Comparison of ENCODE assay signal across 8 mouse cellular contexts in the genomic region with DNA sequence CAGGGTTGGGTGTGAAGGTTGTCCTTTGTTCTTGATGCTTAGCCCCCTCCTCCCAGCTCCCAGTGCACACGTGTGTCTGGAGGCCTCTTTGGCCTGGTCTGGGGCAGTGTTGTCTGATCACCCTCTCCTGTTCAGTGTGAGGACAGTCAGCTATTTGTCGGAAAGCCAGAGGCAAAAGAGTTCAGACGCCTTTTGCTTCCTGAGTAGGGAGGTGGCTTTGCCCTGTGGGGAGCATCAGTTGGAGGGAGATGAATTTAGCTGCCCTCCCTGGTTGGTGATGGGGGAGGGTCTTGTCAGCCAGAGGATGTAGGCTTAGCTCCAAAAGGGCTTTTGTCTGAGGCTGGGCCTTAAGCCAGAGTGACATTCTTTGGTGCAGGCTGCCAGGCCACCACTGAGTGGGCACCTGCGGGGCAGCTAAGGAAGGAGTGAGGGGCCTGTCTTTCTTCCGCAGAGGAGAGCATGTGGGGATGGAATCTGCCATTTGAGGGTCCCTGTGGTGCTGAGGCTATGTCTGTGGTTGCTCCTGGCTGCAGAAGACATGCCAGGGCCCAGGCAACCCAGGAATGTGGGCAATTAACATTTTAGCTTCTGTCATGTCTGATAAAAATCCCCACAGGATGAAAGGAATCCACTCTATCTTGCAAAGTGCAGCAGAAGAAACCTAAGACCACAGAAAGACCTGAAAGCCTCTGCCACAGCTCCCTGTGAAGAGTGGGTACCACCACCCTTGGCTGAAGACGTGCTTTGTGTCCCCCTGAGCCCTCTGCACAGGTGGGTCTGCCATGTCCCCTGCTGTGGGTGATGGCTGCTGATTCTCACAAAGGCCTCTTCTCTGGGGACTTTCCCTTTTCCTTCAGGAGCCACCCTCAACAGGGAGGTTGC.
DNase-seq lines count a peak whose midpoint lies in the region; ATAC-seq and TF ChIP-seq lines count a peak whose summit lies in the region.
"Had no signal": no experiment of that assay in that cellular context is flagged by ENCODE, and none has a peak within 500 bp of the region (broad histone marks: within the 10 kb centered on the region; RNA-seq: fewer than 3 reads in every experiment).

No protein-coding gene starts in this region.

- H3K36me3 ChIP-seq in E14TG2a.4 (ENCODE audit: insufficient read depth, low read length), result no peaks in the 10 kb centered on the region
- no peaks in the 10 kb centered on the region for H3K36me3 ChIP-seq in embryonic facial prominence, embryonic 15.5 days
- H3K36me3 ChIP-seq in limb, embryonic 14.5 days (ENCODE audit: control insufficient read depth, insufficient read depth, low read length), result no peaks in the 10 kb centered on the region
- no peaks in the 10 kb centered on the region for H3K36me3 ChIP-seq in liver, postnatal 0 days (replicated peaks; ENCODE audit: insufficient read depth, low read length)

- TF ChIP-seq EP300 in liver, postnatal 0 days (IDR thresholded peaks at IDR 0.05; ENCODE audit: low read depth), result no peak

- H3K4me2 ChIP-seq in embryonic facial prominence, embryonic 15.5 days (replicated peaks), result no peak overlapping the region
- H3K4me2 ChIP-seq in limb, embryonic 14.5 days (replicated peaks; ENCODE audit: low read depth, low read length, severe bottlenecking), result no peak overlapping the region
- H3K4me2 ChIP-seq in liver, postnatal 0 days (ENCODE audit: low read depth, low read length), result no peak overlapping the region

- H3K27ac ChIP-seq in embryonic facial prominence, embryonic 15.5 days (replicated peaks), result 0 out of 2 replicates have a peak overlapping the region, but pooled peaks have one; percentile 17
- no peak overlapping the region for H3K27ac ChIP-seq in limb, embryonic 14.5 days (replicated peaks; ENCODE audit: low read depth, low read length)
- H3K27ac ChIP-seq in liver, postnatal 0 days (ENCODE audit: low read depth), result no peak overlapping the region

- peaks cover 31% of the 10 kb centered on the region for H3K27me3 ChIP-seq in E14TG2a.4 (ENCODE audit: insufficient read depth, low read length)
- H3K27me3 ChIP-seq in embryonic facial prominence, embryonic 15.5 days, result no peaks in the 10 kb centered on the region
- no peaks in the 10 kb centered on the region for H3K27me3 ChIP-seq in limb, embryonic 14.5 days (ENCODE audit: control insufficient read depth, insufficient read depth, low read length)
- no peaks in the 10 kb centered on the region for H3K27me3 ChIP-seq in liver, postnatal 0 days (ENCODE audit: insufficient read depth, low read length)

- peaks cover 35% of the 10 kb centered on the region for H3K4me1 ChIP-seq in E14TG2a.4 (replicated peaks; ENCODE audit: low read depth, low read length)
- H3K4me1 ChIP-seq in embryonic facial prominence, embryonic 15.5 days, result peaks cover 18% of the 10 kb centered on the region
- H3K4me1 ChIP-seq in limb, embryonic 14.5 days (ENCODE audit: control insufficient read depth, insufficient read depth, low read length), result peaks cover 8% of the 10 kb centered on the region
- H3K4me1 ChIP-seq in liver, postnatal 0 days (ENCODE audit: insufficient read depth), result no peaks in the 10 kb centered on the region

- intact Hi-C loops in left cerebral cortex, postnatal 36 days (cut with DNase I), result no loop called here

- H3K4me3 ChIP-seq in E14TG2a.4 (replicated peaks; ENCODE audit: low read length), result 0 out of 2 replicates have a peak overlapping the region, but pooled peaks have one; percentile 20
- H3K4me3 ChIP-seq in embryonic facial prominence, embryonic 15.5 days (replicated peaks), result no peak overlapping the region
- no peak overlapping the region for H3K4me3 ChIP-seq in limb, embryonic 14.5 days (replicated peaks; ENCODE audit: low read length)
- no peak overlapping the region for H3K4me3 ChIP-seq in liver, postnatal 0 days (ENCODE audit: low read depth, low read length)

- no peak for TF ChIP-seq POLR2A in limb, embryonic 14.5 days (IDR thresholded peaks at IDR 0.05; ENCODE audit: borderline replicate concordance, extremely low read depth, insufficient read depth, insufficient read length)

- peak; percentile 15 for DNase-seq in NIH3T3 (ENCODE audit: low read depth)
- DNase-seq in limb, embryonic 14.5 days (ENCODE audit: low spot score), result peak; percentile 15
- DNase-seq in liver, postnatal 0 days, result no peak
- DNase-seq in kidney, adult 8-10 months, result no peak
- DNase-seq in left cerebral cortex, postnatal 36 days (ENCODE audit: low spot score in 2 of 2), result no peak
- DNase-seq: layer of hippocampus, adult 9-11 months had no signal

- WGBS in embryonic facial prominence, embryonic 15.5 days, result 20% methylated on average over 6 of the region's 6 CpGs
- WGBS in limb, embryonic 14.5 days, result 24% methylated on average over 6 of the region's 6 CpGs
- WGBS in liver, postnatal 0 days (ENCODE audit: insufficient replicate concordance), result 59% methylated on average over 6 of the region's 6 CpGs

- no peaks in the 10 kb centered on the region for H3K9me3 ChIP-seq in E14TG2a.4 (ENCODE audit: low read length)
- H3K9me3 ChIP-seq in embryonic facial prominence, embryonic 15.5 days (replicated peaks), result no peaks in the 10 kb centered on the region
- H3K9me3 ChIP-seq in limb, embryonic 14.5 days (ENCODE audit: control insufficient read depth, low read length), result no peaks in the 10 kb centered on the region
- no peaks in the 10 kb centered on the region for H3K9me3 ChIP-seq in liver, postnatal 0 days (ENCODE audit: low read length)

- no peak for TF ChIP-seq CTCF in E14TG2a.4 (conservative IDR thresholded peaks at IDR 0.05; ENCODE audit: low read length)
- TF ChIP-seq CTCF in liver, postnatal 0 days (IDR thresholded peaks at IDR 0.05; ENCODE audit: low read depth), result no peak

- peak; percentile 63 for ATAC-seq in embryonic facial prominence, embryonic 15.5 days (ENCODE audit: insufficient number of reproducible peaks, low FRiP score, low TSS enrichment, low read depth)
- no peak for ATAC-seq in limb, embryonic 14.5 days (ENCODE audit: low FRiP score, low read depth)
- ATAC-seq in liver, postnatal 0 days, result no peak

- H3K9ac ChIP-seq in embryonic facial prominence, embryonic 15.5 days, result no peak overlapping the region
- no peak overlapping the region for H3K9ac ChIP-seq in limb, embryonic 14.5 days (ENCODE audit: low read depth, low read length, severe bottlenecking)
- H3K9ac ChIP-seq in liver, postnatal 0 days (replicated peaks), result no peak overlapping the region

Comparison
In these comparisons a context has a peak if more than half of its experiments do, and no peak if none do; other contexts are left out.
1. DNase-seq: peak in NIH3T3 (single experiment) and limb, embryonic 14.5 days (single experiment); none in liver, postnatal 0 days (single experiment), kidney, adult 8-10 months (0 of 2) and left cerebral cortex, postnatal 36 days (0 of 2).